Mouse (Mus musculus): ENCODE results near the gene Atmin.
A peak's percentile ranks its signal among the peaks of the same experiment; 100 is the strongest.

Atmin gene

GRCm38 (mm10) chr8:116943161-116943554 lies at the start of gene Atmin:
Gene Atmin, plus strand, starts transcription at chr8:116943393.
- peak; percentile 86 for DNase-seq (ENCODE audit: extremely low spot score, low spot score)

GRCm38 (mm10) chr8:116893938-116894337 lies 49.3 kb upstream of the Atmin start:
- DNase-seq (ENCODE audit: extremely low spot score, low spot score) = no peak

GRCm38 (mm10) chr8:116895521-116895920 lies 47.7 kb upstream of the Atmin start:
- DNase-seq (ENCODE audit: extremely low spot score, low spot score) = no peak

GRCm38 (mm10) chr8:116904736-116905135 lies 38.5 kb upstream of the Atmin start:
- no peak for DNase-seq (ENCODE audit: extremely low spot score, low spot score)

GRCm38 (mm10) chr8:116905252-116905651 lies 37.9 kb upstream of the Atmin start:
- DNase-seq (ENCODE audit: extremely low spot score, low spot score) = no peak

DNA sequence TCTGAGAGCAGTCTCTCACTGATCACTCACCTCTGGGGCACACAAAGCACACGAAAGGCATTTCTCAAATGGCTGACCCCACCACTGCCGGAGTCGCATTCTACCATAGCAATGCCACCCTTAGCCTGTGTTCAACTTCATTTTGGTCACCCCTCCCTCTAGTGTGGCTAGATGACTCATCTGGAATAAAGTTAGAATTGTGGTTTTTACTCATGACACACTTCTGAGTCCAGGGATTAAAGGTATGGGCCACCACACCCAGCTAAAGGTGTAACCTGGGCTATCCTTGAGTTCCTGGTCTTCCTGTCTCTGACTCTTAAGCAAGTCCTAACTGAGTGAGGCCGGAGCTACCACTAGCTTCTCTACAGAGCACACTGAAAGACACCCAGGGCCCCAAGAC lies 37.4 kb upstream of the Atmin start:
- no peak for DNase-seq (ENCODE audit: extremely low spot score, low spot score)

GRCm38 (mm10) chr8:116921005-116921336 lies 22.2 kb upstream of the Atmin start:
- no peak for DNase-seq (ENCODE audit: extremely low spot score, low spot score)

DNA sequence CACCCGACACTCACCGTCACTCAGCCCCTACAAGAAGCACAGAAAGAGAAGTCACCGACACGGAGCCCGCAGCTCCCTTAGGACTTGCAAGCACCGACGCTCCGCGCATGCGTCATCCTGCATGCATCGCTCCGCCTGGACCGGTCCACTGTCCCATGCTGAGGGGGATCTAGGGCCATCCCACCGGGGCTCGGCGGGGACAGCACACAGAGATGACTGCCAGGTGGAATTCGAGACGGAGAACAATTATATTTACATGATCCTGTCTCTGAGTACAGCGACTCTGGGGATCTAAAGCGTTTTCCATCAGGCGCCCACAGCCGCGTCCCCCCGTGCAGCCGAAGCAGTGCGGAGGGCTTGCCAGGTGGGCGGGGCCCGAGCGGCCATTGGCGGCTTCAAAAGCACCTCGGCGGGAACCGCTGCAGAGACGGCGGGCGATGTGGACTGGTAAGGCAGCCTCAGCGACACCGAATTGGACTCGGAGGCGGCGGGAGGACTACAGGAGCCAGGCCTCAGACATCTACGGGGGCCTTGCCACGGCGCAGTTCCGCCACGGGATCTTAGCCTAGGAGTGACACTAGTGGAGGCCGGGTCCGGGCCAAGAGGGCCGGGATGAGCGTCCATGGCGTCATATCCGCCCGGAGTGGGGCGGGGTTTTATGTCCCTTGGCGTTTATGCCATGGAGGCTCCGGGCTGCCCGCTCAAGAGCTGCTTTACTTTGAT lies 21.7 kb upstream of the Atmin start, which contains the start of the genes Cmc2 and Cenpn:
TSS of gene Cmc2 (minus strand) at position 119 of the 723 bp plus-strand sequence.
TSS of gene Cenpn (plus strand) at position 394 of the 723 bp plus-strand sequence.
- DNase-seq (ENCODE audit: extremely low spot score, low spot score) = peak; percentile 98

DNA sequence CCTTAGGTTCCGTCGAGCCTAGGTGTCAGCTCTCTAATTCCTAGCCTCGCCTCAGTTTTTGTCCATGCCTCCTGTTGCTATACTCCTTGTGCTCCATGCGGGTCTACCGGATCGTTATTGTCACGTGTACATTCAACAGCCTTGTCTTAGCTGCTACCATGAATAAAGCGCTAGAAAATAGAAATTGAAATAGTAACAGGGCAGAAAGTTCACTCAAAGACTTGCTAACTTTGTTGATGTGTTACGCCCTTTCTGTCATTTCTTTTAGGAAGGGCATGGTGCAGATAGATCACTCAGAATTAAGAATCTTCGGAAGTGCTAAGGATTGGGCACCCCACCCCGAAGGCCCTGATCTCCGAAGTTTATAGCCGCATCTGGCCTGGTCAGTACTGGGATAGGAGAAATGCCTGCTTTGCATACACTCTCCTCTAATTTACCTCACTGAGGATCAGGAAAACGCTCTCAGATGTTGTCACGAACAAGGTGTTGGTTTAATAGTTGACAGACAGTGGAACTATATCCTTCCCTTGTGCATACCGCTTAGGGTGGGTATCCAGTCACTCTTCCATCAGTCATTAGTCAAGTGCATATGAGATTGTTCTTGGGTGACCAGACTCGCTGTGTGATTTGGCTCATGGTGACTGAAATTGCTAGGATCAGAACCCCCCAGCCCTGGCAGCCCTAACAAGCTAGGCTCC lies 21.0 kb upstream of the Atmin start:
- DNase-seq (ENCODE audit: extremely low spot score, low spot score) = no peak

DNA sequence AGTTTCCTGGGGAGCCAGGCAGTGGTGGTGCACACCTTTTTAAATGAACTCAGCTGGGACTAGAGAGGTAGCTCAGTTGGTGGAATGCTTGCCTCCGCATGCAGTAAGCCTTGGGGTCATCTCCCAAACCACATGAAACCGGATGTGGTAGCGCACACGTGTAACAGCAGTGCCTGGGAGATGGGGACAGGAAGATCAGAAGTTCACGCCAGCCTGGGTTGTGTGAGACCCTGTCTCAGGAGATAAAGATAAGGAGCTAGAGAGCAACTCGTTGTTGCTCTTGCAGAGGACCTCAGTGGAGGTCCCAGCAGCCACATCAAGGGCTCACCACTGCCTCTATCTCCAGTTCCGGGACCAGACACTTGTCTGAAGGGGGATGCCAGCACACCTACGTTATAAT lies 19.7 kb upstream of the Atmin start:
- DNase-seq (ENCODE audit: extremely low spot score, low spot score) = no peak

DNA sequence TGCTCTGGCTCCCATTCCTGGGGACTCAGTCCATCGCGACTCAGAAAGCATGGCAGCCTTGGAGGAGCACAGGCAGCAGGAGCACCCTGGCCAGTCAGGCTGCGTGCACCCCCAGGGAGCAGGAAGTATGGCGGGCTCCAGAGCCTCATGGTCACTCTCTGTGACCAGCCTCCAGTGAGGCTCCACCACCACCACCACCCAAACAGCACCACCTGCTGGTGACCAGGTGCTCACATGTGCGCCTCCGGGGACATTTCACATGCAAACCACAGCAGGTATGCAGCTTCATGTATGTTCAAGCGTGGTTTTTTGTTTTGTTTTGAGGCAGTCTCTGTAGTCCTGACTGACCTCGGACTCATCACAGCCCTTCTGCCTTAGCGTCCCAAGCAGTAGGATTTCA lies 15.3 kb upstream of the Atmin start:
- peak; percentile 42 for DNase-seq (ENCODE audit: extremely low spot score, low spot score)

DNA sequence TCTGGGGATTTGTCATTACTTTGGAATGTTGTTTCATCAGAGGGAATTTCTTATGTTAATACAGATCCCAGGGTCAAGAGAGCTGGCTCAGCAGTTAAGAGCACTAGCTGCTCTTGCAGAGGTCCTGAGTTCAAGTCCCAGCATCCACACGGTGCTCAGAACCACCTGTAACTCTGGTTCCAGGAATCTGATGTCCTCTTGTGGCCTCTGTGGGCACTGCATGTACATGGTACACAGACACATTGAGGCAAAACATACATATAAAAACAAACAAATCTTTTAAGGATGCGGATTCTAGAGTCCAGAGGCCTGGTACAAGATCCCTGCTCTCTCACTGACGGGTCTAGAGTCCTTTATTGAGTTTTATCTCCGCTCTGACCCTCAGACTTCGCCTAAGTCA lies 14.6 kb upstream of the Atmin start:
- no peak for DNase-seq (ENCODE audit: extremely low spot score, low spot score)

- no peak for DNase-seq (ENCODE audit: extremely low spot score, low spot score)
Observed at GRCm38 (mm10) chr8:116934976-116935375, 8.2 kb upstream of the Atmin start.

GRCm38 (mm10) chr8:116935506-116935905 lies 7.7 kb upstream of the Atmin start:
- no peak for DNase-seq (ENCODE audit: extremely low spot score, low spot score)

- no peak for DNase-seq (ENCODE audit: extremely low spot score, low spot score)
Observed at GRCm38 (mm10) chr8:116942284-116943058, 722 bp upstream of the Atmin start.

DNA sequence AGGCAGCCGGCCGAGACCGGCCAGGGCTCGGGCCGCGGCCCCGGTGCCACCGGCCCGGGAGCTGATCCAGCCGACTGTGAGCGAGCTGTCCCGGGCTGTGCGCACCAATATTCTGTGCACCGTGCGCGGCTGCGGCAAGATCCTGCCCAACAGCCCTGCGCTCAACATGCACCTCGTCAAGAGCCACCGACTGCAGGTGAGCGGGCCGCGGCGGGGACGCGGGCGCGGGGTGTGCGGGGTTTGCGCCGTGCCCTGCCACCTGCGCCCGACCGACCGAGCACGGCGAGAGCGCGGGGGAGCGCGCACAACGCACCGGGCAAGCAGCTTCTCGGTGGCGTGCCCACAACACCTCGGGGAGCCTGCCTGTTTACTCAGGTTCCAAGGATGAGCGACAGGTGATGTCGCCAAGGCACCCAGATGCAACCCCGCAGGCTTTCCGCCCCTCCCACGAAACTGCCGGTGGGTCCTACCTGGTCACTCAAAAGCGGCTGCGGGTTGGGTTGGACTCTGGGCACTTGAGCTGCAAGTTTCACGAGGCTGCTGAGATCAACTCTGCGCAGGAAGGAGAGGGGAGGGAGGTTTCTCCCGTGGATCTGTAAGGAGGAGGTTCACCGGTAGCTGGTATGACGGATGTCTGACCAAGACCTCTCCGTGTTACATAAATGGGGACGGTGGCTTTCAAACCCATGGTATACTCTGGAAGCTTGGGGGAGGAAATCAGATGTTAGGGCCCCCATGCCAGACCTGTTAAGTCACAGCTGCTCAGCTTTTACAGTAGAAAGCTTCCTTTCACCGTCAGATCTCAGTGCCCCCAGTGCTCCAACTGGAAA lies 577 bp downstream of the Atmin start:
- DNase-seq (ENCODE audit: extremely low spot score, low spot score) = peak; percentile 44

DNA sequence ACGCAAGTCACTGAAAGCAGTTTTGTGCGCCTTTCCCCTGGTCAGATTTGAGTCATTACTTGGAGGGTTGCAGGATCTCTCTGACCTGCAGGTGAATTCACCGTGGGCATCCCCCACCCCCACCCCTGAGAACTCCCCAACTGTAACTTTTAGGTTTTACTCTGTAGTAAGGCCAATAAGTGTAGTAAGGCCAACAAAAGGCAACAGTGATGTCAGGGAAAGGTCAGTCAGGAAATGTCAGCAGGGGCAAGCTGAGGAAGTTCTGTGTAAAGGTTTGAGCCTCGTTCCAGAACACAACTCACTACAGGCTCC lies 1.1 kb downstream of the Atmin start:
- DNase-seq (ENCODE audit: extremely low spot score, low spot score) = no peak

GRCm38 (mm10) chr8:116945169-116945910 lies 2.1 kb downstream of the Atmin start:
- DNase-seq (ENCODE audit: extremely low spot score, low spot score) = no peak

GRCm38 (mm10) chr8:116946268-116946838 lies 3.2 kb downstream of the Atmin start:
- DNase-seq (ENCODE audit: extremely low spot score, low spot score) = no peak

- no peak for DNase-seq (ENCODE audit: extremely low spot score, low spot score)
Observed at GRCm38 (mm10) chr8:116946851-116947250, 3.7 kb downstream of the Atmin start.

All from neural tube, embryonic 10.5 days (tissue).